Mouse (Mus musculus): ENCODE measurements around the gene Ctcfl. TPM values are rescaled to one million over a fixed set of nuclear protein-coding genes. Genes with fewer than 3 reads are reported as not detected.

The Ctcfl gene
- total RNA-seq, 2 experiments from 2014 or later, result not detected

DNA sequence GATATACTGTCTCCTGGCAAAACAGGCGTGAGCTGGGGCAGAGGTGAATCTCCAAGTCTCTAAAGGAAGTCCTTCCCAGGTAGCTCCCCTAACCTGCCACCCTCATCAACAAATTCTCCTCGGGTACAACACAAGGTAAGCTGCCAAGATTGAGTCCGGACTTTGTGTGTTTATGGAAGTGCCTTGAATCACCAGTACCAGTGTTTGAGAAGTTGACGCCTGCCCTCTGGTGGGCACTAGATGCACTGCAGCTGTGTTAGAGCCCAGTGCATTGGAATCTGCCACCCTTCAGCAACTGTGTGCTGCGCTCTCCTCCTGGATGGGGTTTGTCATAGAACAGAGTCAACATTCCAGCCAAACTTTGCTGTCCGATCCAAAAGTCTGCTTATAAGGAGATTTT lies 29.9 kb downstream of the Ctcfl start:
- ATAC-seq (replicated peaks; ENCODE audit: low FRiP score, low TSS enrichment, poor library complexity, severe bottlenecking), result peak; percentile 92

GRCm38 (mm10) chr2:173087405-173087804 lies 31.9 kb downstream of the Ctcfl start:
- ATAC-seq (replicated peaks; ENCODE audit: low FRiP score, low TSS enrichment, poor library complexity, severe bottlenecking), result no peak

DNA sequence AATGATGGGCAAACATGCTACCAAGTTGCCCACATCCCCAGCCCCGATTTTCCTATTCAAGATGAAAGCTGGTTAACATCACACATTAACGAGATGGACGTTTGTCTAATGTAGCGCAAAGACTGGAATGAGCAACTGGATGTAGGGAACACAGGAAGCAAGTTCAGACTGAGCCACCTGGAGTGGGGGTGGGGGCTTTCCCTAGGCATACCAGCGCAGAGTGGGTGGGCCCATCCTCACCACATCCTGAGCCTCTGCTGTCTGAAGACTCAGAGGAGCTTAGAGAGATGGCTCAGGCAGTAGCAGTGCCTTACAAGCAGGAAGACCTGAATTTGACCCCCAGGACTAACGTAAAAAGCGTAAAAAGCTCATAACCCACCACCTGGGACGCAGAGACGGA lies 33.6 kb downstream of the Ctcfl start:
- ATAC-seq (replicated peaks; ENCODE audit: low FRiP score, low TSS enrichment, poor library complexity, severe bottlenecking), result no peak

GRCm38 (mm10) chr2:173084871-173085270 lies 34.5 kb downstream of the Ctcfl start:
- ATAC-seq (replicated peaks; ENCODE audit: low FRiP score, low TSS enrichment, poor library complexity, severe bottlenecking), result no peak

- ATAC-seq (replicated peaks; ENCODE audit: low FRiP score, low TSS enrichment, poor library complexity, severe bottlenecking), result peak; percentile 93
Observed at GRCm38 (mm10) chr2:173083712-173084475, 35.4 kb downstream of the Ctcfl start.

- no peak for ATAC-seq (replicated peaks; ENCODE audit: low FRiP score, low TSS enrichment, poor library complexity, severe bottlenecking)
Observed at GRCm38 (mm10) chr2:173083106-173083505, 36.2 kb downstream of the Ctcfl start.

- no peak for ATAC-seq (replicated peaks; ENCODE audit: low FRiP score, low TSS enrichment, poor library complexity, severe bottlenecking)
Observed at GRCm38 (mm10) chr2:173082706-173083105, 36.6 kb downstream of the Ctcfl start.

- ATAC-seq (replicated peaks; ENCODE audit: low FRiP score, low TSS enrichment, poor library complexity, severe bottlenecking), result peak; percentile 81
Observed at GRCm38 (mm10) chr2:173080785-173081241, 38.5 kb downstream of the Ctcfl start.

- ATAC-seq (replicated peaks; ENCODE audit: low FRiP score, low TSS enrichment, poor library complexity, severe bottlenecking), result no peak
Observed at GRCm38 (mm10) chr2:173079766-173080549, 39.4 kb downstream of the Ctcfl start.

- ATAC-seq (replicated peaks; ENCODE audit: low FRiP score, low TSS enrichment, poor library complexity, severe bottlenecking), result no peak
Observed at GRCm38 (mm10) chr2:173076921-173077320, 42.4 kb downstream of the Ctcfl start.

GRCm38 (mm10) chr2:173073666-173074065 lies 45.7 kb downstream of the Ctcfl start:
- no peak for ATAC-seq (replicated peaks; ENCODE audit: low FRiP score, low TSS enrichment, poor library complexity, severe bottlenecking)

- ATAC-seq (replicated peaks; ENCODE audit: low FRiP score, low TSS enrichment, poor library complexity, severe bottlenecking), result no peak
Observed at GRCm38 (mm10) chr2:173072948-173073347, 46.4 kb downstream of the Ctcfl start.

DNA sequence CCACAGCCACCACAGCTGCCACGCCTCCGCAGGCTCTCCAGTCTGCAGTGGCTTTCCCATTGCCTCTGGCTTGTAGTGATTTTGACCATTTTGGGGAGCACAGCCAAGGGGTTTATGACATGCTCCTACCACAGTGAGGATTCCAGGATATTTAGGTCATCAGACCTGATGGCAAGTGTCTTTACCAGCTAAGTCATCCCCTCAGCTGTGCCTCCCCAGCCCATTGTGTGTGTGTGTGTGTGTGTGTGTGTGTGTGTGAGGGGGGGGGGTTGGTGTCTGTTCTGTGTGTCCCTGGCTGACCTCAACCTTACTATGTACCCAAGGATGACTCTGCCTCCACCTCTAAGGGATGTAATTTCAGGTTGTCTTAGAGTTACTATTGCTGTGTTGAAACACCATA lies 54.5 kb downstream of the Ctcfl start:
- no peak for ATAC-seq (replicated peaks; ENCODE audit: low FRiP score, low TSS enrichment, poor library complexity, severe bottlenecking)

DNA sequence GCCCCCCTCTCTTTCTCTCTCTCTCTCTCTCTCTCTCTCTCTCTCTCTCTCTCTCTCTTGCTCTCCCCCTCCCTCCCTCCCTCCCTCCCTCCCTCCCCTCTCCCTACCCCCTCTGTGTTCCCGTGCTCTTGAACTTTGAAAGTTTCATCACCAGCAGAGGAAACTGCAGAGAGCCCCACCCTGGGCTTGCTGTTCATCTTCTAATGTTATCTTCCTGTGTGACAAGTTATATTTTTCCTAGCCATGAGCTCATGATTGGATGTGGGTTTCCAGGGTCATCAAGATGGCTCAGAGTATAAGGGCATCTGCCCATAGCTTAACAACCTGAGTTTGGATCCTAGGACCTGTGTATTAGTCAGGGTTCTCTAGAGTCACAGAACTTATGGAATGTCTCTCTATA lies 56.1 kb downstream of the Ctcfl start:
- ATAC-seq (replicated peaks; ENCODE audit: low FRiP score, low TSS enrichment, poor library complexity, severe bottlenecking), result no peak

DNA sequence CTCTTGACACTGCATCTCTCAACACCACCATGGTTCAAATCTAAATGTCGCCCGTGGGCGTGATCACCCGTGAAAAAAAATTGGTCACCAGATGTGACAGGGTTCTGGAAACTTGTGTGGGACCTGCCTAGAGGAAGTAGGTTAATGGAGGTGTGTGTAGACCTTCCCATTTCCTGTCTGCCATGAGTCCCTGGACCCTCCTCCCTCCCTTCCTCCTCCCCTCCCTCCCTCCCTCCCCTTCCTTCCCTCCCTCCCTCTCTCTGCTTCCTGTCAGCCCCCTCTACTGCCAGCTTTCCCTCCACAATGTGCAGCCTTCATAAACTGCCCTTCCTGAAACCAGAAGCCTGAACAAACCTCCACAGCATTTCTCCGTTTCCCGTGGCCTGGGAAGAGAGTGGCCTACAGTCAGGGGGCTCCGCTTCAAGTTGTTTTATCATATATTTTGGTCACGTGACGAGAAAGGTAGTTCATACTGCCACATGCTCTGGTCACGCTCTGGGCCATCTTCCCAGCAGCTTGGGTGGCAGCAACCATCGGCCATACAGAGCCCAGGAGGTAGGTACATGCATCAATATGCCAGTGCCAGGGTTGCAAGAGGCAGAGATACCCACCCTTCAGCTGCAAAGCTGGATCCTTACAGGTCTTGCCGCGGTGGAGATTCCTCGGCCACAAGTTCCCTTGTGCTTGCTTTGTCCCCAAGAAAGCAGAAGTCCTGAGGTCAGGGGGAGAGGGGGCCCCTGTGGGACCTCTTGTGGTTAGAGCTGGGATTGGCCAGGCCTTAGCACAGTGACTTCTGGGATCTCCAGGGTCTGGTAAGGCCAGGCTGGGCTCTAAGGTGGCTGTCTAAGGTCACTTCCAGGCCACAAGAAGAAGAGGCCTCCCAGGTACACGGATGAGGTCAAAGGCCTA lies 57.6 kb downstream of the Ctcfl start:
- ATAC-seq (replicated peaks; ENCODE audit: low FRiP score, low TSS enrichment, poor library complexity, severe bottlenecking), result peak; percentile 47

GRCm38 (mm10) chr2:173060450-173060849 lies 58.9 kb downstream of the Ctcfl start:
- no peak for ATAC-seq (replicated peaks; ENCODE audit: low FRiP score, low TSS enrichment, poor library complexity, severe bottlenecking)

- no peak for ATAC-seq (replicated peaks; ENCODE audit: low FRiP score, low TSS enrichment, poor library complexity, severe bottlenecking)
Observed at GRCm38 (mm10) chr2:173058263-173058662, 61.1 kb downstream of the Ctcfl start.

- peak; percentile 17; the same call in 1 of the 2 replicates for ATAC-seq (replicated peaks; ENCODE audit: low FRiP score, low TSS enrichment, poor library complexity, severe bottlenecking)
Observed at GRCm38 (mm10) chr2:173057623-173058022, 61.7 kb downstream of the Ctcfl start.

DNA sequence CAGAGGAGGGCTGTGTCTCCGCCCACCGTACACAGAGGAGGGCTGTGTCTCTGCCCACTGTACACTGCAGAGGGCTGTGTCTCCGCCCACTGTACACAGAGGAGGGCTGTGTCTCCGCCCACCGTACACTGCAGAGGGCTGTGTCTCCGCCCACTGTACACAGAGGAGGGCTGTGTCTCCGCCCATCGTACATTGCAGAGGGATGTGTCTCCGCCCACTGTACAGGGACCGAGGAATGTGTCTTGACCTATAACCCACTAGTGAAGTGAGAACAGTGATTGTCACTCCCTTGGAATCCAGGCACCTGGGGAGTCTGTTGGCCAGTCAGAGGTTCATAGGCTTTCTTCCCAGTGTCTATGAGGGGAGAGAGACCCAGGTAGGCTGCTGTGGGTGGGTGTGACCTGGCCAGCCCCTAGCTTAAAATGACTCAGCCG lies 62.4 kb downstream of the Ctcfl start:
- peak; percentile 88 for ATAC-seq (replicated peaks; ENCODE audit: low FRiP score, low TSS enrichment, poor library complexity, severe bottlenecking)

Measured in megakaryocyte-erythroid progenitor cell, adult 5-6 weeks (primary cell).